Mouse (Mus musculus): ENCODE measurements at regions not wholly inside any gene's neighbourhood (a gene's known extent, or its start where the extent isn't known, plus 50 kb on each side); places are given as distances from the start of the nearest gene placed in this dataset.

DNA sequence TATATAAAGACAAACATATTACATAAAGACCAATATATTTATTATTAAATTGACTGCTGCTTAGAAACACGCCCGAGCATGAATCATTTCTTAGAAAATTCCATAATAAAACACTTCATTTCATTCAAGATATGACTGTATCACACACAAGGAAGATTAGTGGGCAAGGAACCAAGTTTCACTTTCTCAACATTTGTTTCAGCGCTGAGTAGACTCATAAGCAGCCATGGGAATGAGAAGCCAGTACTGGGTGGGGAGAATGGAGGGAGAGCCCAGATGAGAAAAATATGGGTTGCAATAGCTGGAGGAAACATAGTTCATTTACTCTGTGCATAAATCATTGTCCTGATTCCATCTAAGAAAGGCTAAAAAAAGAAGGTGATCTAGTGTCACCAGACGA, 84.0 kb downstream of the Kctd12 start:
- TF ChIP-seq CTCF (IDR thresholded peaks at IDR 0.05; ENCODE audit: low read depth) (no peak), EP300 (IDR thresholded peaks at IDR 0.05; ENCODE audit: low read depth) (no peak)
